Mouse (Mus musculus) liver, postnatal 0 days (tissue): ENCODE results near the gene Npr3.

ENCODE experiments used
- CTCF ChIP-seq: sonication (generic); IDR thresholded peaks from 2 replicates; pipeline ENCODE4 v1.5.1; 2016; ENCODE audit warnings: antibody characterized with exemption, low read depth
- EP300 ChIP-seq: IDR thresholded peaks from 2 replicates; pipeline ENCODE4 v1.6.1; 2016; ENCODE audit warnings: antibody characterized with exemption, low read depth, mild to moderate bottlenecking

DNA sequence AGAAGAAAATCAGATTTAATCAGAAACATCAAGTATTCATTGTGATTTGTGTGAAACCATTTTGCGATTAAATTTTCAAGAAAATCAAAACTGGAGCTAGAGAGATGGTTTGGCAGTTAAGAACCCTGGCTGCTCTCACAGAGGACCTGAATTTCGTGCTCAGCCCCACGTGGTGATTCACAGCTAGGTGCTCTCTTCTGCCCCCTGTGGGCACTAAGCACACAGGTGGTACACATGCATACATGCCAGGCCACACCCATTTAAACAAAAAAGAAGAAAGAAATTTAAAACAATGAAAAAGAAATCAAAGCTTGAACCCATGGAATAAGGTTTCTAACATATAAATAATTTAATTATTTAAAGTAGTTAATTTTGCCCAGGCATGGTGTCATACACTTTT is 15.7 kb downstream of the Npr3 start:
- peak; percentile 26 for TF ChIP-seq CTCF
- TF ChIP-seq EP300 = no peak
